Mouse (Mus musculus) intestine, embryonic 14.5 days (tissue): ENCODE results near the gene Atp11b. TPM values are rescaled to one million over a fixed set of nuclear protein-coding genes. Genes with fewer than 3 reads are reported as not detected.

ENCODE experiments used
- ATAC-seq: fragments of 200-750 bp; cut with Nextera tagmentation; replicated peaks from 2 replicates; pipeline ENCODE4 v1.8.0; 2017; ENCODE audit warnings: low read depth, moderate number of reproducible peaks, moderate TSS enrichment, moderate library complexity; ENCODE audit not compliant: low FRiP score, low TSS enrichment
- DNase-seq: peaks from one replicate; pipeline ENCODE4 v3.0.0-alpha.2; 2018; ENCODE audit warnings: low spot score
- H3K27ac ChIP-seq: fragments of 300-500 bp; sonication (generic); 2 replicates; pipeline ENCODE4 v1.5.1; 2014; ENCODE audit warnings: low read depth, mild to moderate bottlenecking, control low read depth
- H3K27me3 ChIP-seq: fragments of 300-500 bp; sonication (generic); replicated peaks from 2 replicates; pipeline ENCODE4 v1.6.1; 2014; ENCODE audit warnings: low read length, control low read depth; ENCODE audit not compliant: control insufficient read depth, insufficient read depth
- H3K36me3 ChIP-seq: fragments of 300-500 bp; sonication (generic); 2 replicates; pipeline ENCODE4 v1.6.1; 2014; ENCODE audit warnings: low read length, control low read depth; ENCODE audit not compliant: control insufficient read depth, insufficient read depth
- H3K4me1 ChIP-seq: fragments of 300-500 bp; sonication (generic); replicated peaks from 2 replicates; pipeline ENCODE4 v1.6.1; 2014; ENCODE audit warnings: low read length, control low read depth, mixed read lengths; ENCODE audit not compliant: control insufficient read depth, insufficient read depth
- H3K4me2 ChIP-seq: fragments of 300-500 bp; sonication (generic); 2 replicates; pipeline ENCODE4 v1.6.1; 2014; ENCODE audit warnings: low read length
- H3K4me3 ChIP-seq: fragments of 300-500 bp; sonication (generic); 2 replicates; pipeline ENCODE4 v1.5.1; 2014; ENCODE audit warnings: low read depth, low read length, control low read depth, mixed read lengths
- H3K9ac ChIP-seq: fragments of 300-500 bp; sonication (generic); 2 replicates; pipeline ENCODE4 v1.6.1; 2014; ENCODE audit warnings: mild to moderate bottlenecking, low read length
- H3K9me3 ChIP-seq: fragments of 300-500 bp; sonication (generic); 2 replicates; pipeline ENCODE4 v1.6.1; 2016; ENCODE audit warnings: low read length, control low read depth; ENCODE audit not compliant: control insufficient read depth
- WGBS: fragments of 180-500 bp; shearing (Covaris S2); extraction: QIAGEN DNeasy Blood & Tissue Kit; methylation state at CpG from one replicate; pipeline ENCODE4 v1.1.7; 2014; 5-methylcytosine and 5-hydroxymethylcytosine counted together
- polyA plus RNA-seq: library from polyadenylated mRNA; unstranded; fragments of >200 nt; fragmentation: Nextera tagmentation; extraction: Ambion mirVana; gene quantifications from 2 replicates; pipeline ENCODE4 v1.2.1, GENCODE M21; 2014

Gene Atp11b
- polyA plus RNA-seq, 1 experiment from 2014 or later, result 45.2 TPM

GRCm38 (mm10) chr3:35883267-35883666 lies 129.4 kb downstream of the Atp11b start:
- no peak overlapping the region for H3K9ac ChIP-seq
- H3K9me3 ChIP-seq, result no peaks in the 10 kb centered on the region
- no peak for DNase-seq

GRCm38 (mm10) chr3:35889531-35889930 lies 135.6 kb downstream of the Atp11b start:
- DNase-seq (no peak), ATAC-seq (no peak)
- Histone ChIP-seq H3K27me3 (no peaks in the 10 kb centered on the region), H3K4me1 (no peaks in the 10 kb centered on the region), H3K9me3 (no peaks in the 10 kb centered on the region), H3K4me2 (no peak overlapping the region), H3K36me3 (peaks cover 18% of the 10 kb centered on the region), H3K4me3 (no peak overlapping the region), H3K27ac (no peak overlapping the region), H3K9ac (no peak overlapping the region)
- WGBS, result 83% methylated on average over 2 of the region's 2 CpGs

More at GRCm38 (mm10) chr3:35883267-35883666, 129.4 kb downstream of the Atp11b start:
- Histone ChIP-seq H3K36me3 (peaks cover 3% of the 10 kb centered on the region; the same call in 1 of the 2 replicates), H3K27ac (no peak overlapping the region), H3K27me3 (no peaks in the 10 kb centered on the region), H3K4me1 (no peaks in the 10 kb centered on the region), H3K4me3 (no peak overlapping the region), H3K4me2 (no peak overlapping the region)
- no peak for ATAC-seq

- H3K9me3 ChIP-seq, result no peaks in the 10 kb centered on the region
- no peak overlapping the region for H3K9ac ChIP-seq
- no peaks in the 10 kb centered on the region for H3K27me3 ChIP-seq
- no peaks in the 10 kb centered on the region for H3K4me1 ChIP-seq
- no peak for DNase-seq
- no peak for ATAC-seq
- H3K4me3 ChIP-seq, result no peak overlapping the region
- WGBS, result 89% methylated on average over 4 of the region's 4 CpGs
- peaks cover 22% of the 10 kb centered on the region for H3K36me3 ChIP-seq
- no peak overlapping the region for H3K27ac ChIP-seq
- H3K4me2 ChIP-seq, result no peak overlapping the region
Observed at GRCm38 (mm10) chr3:35891123-35891522, 137.2 kb downstream of the Atp11b start.

- WGBS, result 71% methylated on average over 5 of the region's 5 CpGs
- H3K4me1 ChIP-seq, result no peaks in the 10 kb centered on the region
- no peak for DNase-seq
- H3K4me3 ChIP-seq, result no peak overlapping the region
- H3K9me3 ChIP-seq, result no peaks in the 10 kb centered on the region
- no peak overlapping the region for H3K4me2 ChIP-seq
- no peak overlapping the region for H3K9ac ChIP-seq
- no peak for ATAC-seq
- no peaks in the 10 kb centered on the region for H3K27me3 ChIP-seq
- H3K27ac ChIP-seq, result no peak overlapping the region
- H3K36me3 ChIP-seq, result peaks cover 24% of the 10 kb centered on the region
Observed at GRCm38 (mm10) chr3:35893156-35893555, 139.2 kb downstream of the Atp11b start.

- Histone ChIP-seq H3K9me3 (no peaks in the 10 kb centered on the region), H3K36me3 (peaks cover 23% of the 10 kb centered on the region), H3K4me1 (no peaks in the 10 kb centered on the region), H3K4me2 (no peak overlapping the region), H3K27ac (no peak overlapping the region), H3K9ac (no peak overlapping the region), H3K27me3 (no peaks in the 10 kb centered on the region), H3K4me3 (no peak overlapping the region)
- DNase-seq (no peak), ATAC-seq (no peak)
- 91% methylated on average over 2 of the region's 2 CpGs for WGBS
Observed at GRCm38 (mm10) chr3:35897900-35898299, 144.0 kb downstream of the Atp11b start.

GRCm38 (mm10) chr3:35899109-35899508 lies 145.2 kb downstream of the Atp11b start:
- DNase-seq (no peak), ATAC-seq (no peak)
- no peak overlapping the region for H3K4me2 ChIP-seq
- no peaks in the 10 kb centered on the region for H3K9me3 ChIP-seq
- no peak overlapping the region for H3K4me3 ChIP-seq
- no peaks in the 10 kb centered on the region for H3K27me3 ChIP-seq
- H3K4me1 ChIP-seq, result no peaks in the 10 kb centered on the region
- no peak overlapping the region for H3K27ac ChIP-seq
- H3K36me3 ChIP-seq, result peaks cover 27% of the 10 kb centered on the region
- 99% methylated on average over 3 of the region's 3 CpGs for WGBS
- H3K9ac ChIP-seq, result no peak overlapping the region

GRCm38 (mm10) chr3:35900555-35901204 lies 146.8 kb downstream of the Atp11b start:
- Histone ChIP-seq H3K4me1 (no peaks in the 10 kb centered on the region), H3K9me3 (no peaks in the 10 kb centered on the region), H3K27me3 (no peaks in the 10 kb centered on the region), H3K4me2 (no peak overlapping the region), H3K27ac (no peak overlapping the region), H3K36me3 (peaks cover 30% of the 10 kb centered on the region), H3K9ac (no peak overlapping the region), H3K4me3 (no peak overlapping the region)
- no peak for DNase-seq
- no peak for ATAC-seq
- 94% methylated on average over 5 of the region's 5 CpGs for WGBS

Other genes with a start within 250 kb of the Atp11b start
- gene Dcun1d1, start 183.3 kb downstream of the Atp11b start, polyA plus RNA-seq, result 79.1 and 86.6 TPM in 2 replicates
- 29.8 and 31.3 TPM in 2 replicates for gene Mccc1, start 246.6 kb downstream of the Atp11b start, polyA plus RNA-seq